Mouse (Mus musculus) stomach, embryonic 14.5 days (tissue): ENCODE results near the gene Atf7. TPM values are rescaled to one million over a fixed set of nuclear protein-coding genes. Genes with fewer than 3 reads are reported as not detected.

ENCODE experiments used
- ATAC-seq: fragments of 200-750 bp; cut with Nextera tagmentation; 2 replicates; pipeline ENCODE4 v1.8.0; 2017; ENCODE audit warnings: low read depth, moderate TSS enrichment; ENCODE audit not compliant: insufficient number of reproducible peaks, insufficient read depth, low FRiP score
- H3K27ac ChIP-seq: fragments of 300-500 bp; sonication (generic); 2 replicates; pipeline ENCODE4 v1.5.1; 2014; ENCODE audit warnings: mild to moderate bottlenecking, low read length, moderate library complexity, mixed read lengths
- H3K27me3 ChIP-seq: fragments of 300-500 bp; sonication (generic); 2 replicates; pipeline ENCODE4 v1.6.1; 2014; ENCODE audit warnings: low read length, control low read depth, mixed read lengths; ENCODE audit not compliant: control insufficient read depth, insufficient read depth
- H3K36me3 ChIP-seq: fragments of 300-500 bp; sonication (generic); 2 replicates; pipeline ENCODE4 v1.6.1; 2014; ENCODE audit warnings: mild to moderate bottlenecking, control low read depth, low read length, moderate library complexity, mixed read lengths; ENCODE audit not compliant: control insufficient read depth, insufficient read depth
- H3K4me1 ChIP-seq: fragments of 300-500 bp; sonication (generic); 2 replicates; pipeline ENCODE4 v1.6.1; 2014; ENCODE audit warnings: low read length, control low read depth, mixed read lengths; ENCODE audit not compliant: control insufficient read depth, insufficient read depth
- H3K4me2 ChIP-seq: fragments of 300-500 bp; sonication (generic); replicated peaks from 2 replicates; pipeline ENCODE4 v1.6.1; 2014; ENCODE audit warnings: low read depth, low read length, control low read depth
- H3K4me3 ChIP-seq: fragments of 300-500 bp; sonication (generic); 2 replicates; pipeline ENCODE4 v1.5.1; 2014; ENCODE audit warnings: low read depth, low read length, control low read depth
- H3K9ac ChIP-seq: fragments of 300-500 bp; sonication (generic); replicated peaks from 2 replicates; pipeline ENCODE4 v1.6.1; 2014; ENCODE audit warnings: low read depth, mild to moderate bottlenecking, control low read depth, low read length, moderate library complexity, mixed read lengths
- H3K9me3 ChIP-seq: fragments of 300-500 bp; sonication (generic); 2 replicates; pipeline ENCODE4 v1.6.1; 2016; ENCODE audit warnings: low read depth, low read length, control low read depth; ENCODE audit not compliant: control insufficient read depth
- WGBS: fragments of 180-500 bp; shearing (Covaris S2); extraction: QIAGEN DNeasy Blood & Tissue Kit; methylation state at CpG from one replicate; pipeline ENCODE4 v1.1.7; 2014; 5-methylcytosine and 5-hydroxymethylcytosine counted together
- polyA plus RNA-seq: library from polyadenylated mRNA; unstranded; fragments of >200 nt; fragmentation: Nextera tagmentation; extraction: Ambion mirVana; gene quantifications from 2 replicates; pipeline ENCODE4 v1.2.1, GENCODE M21; 2014

Atf7 gene
- polyA plus RNA-seq, 1 experiment from 2014 or later = 48.9 TPM

DNA sequence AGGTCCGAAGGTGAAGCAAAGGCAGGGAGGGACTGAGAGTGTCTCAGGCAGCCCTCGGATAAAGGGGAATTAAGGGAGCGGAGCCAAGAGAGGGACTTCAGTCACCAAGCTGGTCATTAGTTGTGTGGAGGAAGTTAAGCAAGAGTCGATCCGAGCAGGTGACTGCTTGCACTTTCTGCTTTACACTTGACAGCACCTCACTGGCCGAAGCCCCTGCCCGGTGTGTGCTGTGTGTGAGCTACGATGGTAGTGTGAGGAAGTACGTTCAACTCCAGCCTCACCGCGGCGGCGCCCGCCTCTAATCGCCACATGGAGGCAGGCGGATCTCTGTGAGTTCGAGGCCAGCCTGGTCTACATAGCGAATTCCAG is 407 bp upstream of the Atf7 start:
- Histone ChIP-seq H3K27ac (peak overlapping the region; percentile 98), H3K4me2 (peak overlapping the region; percentile 76), H3K4me3 (peak overlapping the region; percentile 82), H3K4me1 (peaks cover 9% of the 10 kb centered on the region), H3K9me3 (no peaks in the 10 kb centered on the region), H3K27me3 (no peaks in the 10 kb centered on the region), H3K36me3 (no peaks in the 10 kb centered on the region), H3K9ac (peak overlapping the region; percentile 31; the same call in 1 of the 2 replicates)
- under 1% methylated on average over 18 of the region's 18 CpGs for WGBS
- ATAC-seq = peak; percentile 33

GRCm38 (mm10) chr15:102624291-102624969 is 834 bp downstream of the Atf7 start:
- H3K27ac ChIP-seq = peak overlapping the region; percentile 98
- H3K9ac ChIP-seq = peak overlapping the region; percentile 66
- H3K4me1 ChIP-seq = peaks cover 9% of the 10 kb centered on the region
- H3K9me3 ChIP-seq = no peaks in the 10 kb centered on the region
- no peaks in the 10 kb centered on the region for H3K36me3 ChIP-seq
- no peak; the same call in 1 of the 2 replicates for ATAC-seq
- H3K4me2 ChIP-seq = peak overlapping the region; percentile 89
- H3K4me3 ChIP-seq = peak overlapping the region; percentile 82
- WGBS = 3% methylated on average over 17 of the region's 17 CpGs
- H3K27me3 ChIP-seq = no peaks in the 10 kb centered on the region

- Histone ChIP-seq H3K27me3 (no peaks in the 10 kb centered on the region), H3K4me3 (no peak overlapping the region), H3K27ac (no peak overlapping the region), H3K4me2 (peak overlapping the region; percentile 30), H3K9me3 (no peaks in the 10 kb centered on the region), H3K4me1 (peaks cover 9% of the 10 kb centered on the region), H3K9ac (no peak overlapping the region), H3K36me3 (no peaks in the 10 kb centered on the region)
- no peak for ATAC-seq
- 80% methylated on average over 3 of the region's 3 CpGs for WGBS
Measured at GRCm38 (mm10) chr15:102623121-102623520, 2.1 kb downstream of the Atf7 start.

DNA sequence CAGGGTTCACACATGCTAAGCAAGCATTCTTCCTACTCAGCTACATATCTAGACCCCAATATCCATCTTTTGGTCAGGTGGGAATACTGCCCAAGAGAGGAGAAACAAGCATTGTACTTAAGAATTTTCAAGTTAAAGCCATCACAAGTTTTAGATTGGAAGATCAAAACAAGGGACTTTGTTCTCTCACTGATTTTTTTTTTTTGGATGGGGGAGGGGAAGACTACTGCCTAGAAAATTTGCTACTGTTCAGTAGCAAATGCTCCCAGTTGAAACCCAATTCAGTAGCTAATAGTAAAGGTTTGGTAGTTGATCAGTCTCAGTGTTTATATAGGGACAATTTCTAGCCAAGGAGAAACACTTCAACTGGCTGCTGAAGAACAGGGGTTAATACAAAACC is 2.7 kb downstream of the Atf7 start:
- no peak overlapping the region for H3K4me3 ChIP-seq
- ATAC-seq = no peak
- H3K9me3 ChIP-seq = no peaks in the 10 kb centered on the region
- no peaks in the 10 kb centered on the region for H3K27me3 ChIP-seq
- H3K4me2 ChIP-seq = no peak overlapping the region
- H3K9ac ChIP-seq = no peak overlapping the region
- H3K36me3 ChIP-seq = no peaks in the 10 kb centered on the region
- H3K27ac ChIP-seq = no peak overlapping the region
- peaks cover 9% of the 10 kb centered on the region for H3K4me1 ChIP-seq

- WGBS = 82% methylated on average over 1 of the region's 1 CpGs
- H3K9ac ChIP-seq = no peak overlapping the region
- no peak overlapping the region for H3K27ac ChIP-seq
- H3K27me3 ChIP-seq = no peaks in the 10 kb centered on the region
- no peak overlapping the region for H3K4me3 ChIP-seq
- H3K9me3 ChIP-seq = no peaks in the 10 kb centered on the region
- H3K4me2 ChIP-seq = no peak overlapping the region
- no peaks in the 10 kb centered on the region for H3K36me3 ChIP-seq
- ATAC-seq = no peak
- peaks cover 6% of the 10 kb centered on the region for H3K4me1 ChIP-seq
Measured at GRCm38 (mm10) chr15:102620765-102621164, 4.5 kb downstream of the Atf7 start.

- no peak for ATAC-seq
- no peak overlapping the region for H3K9ac ChIP-seq
- no peak overlapping the region for H3K27ac ChIP-seq
- no peak overlapping the region for H3K4me2 ChIP-seq
- peaks cover 5% of the 10 kb centered on the region; the same call in 1 of the 2 replicates for H3K4me1 ChIP-seq
- no peaks in the 10 kb centered on the region for H3K27me3 ChIP-seq
- no peak overlapping the region for H3K4me3 ChIP-seq
- H3K9me3 ChIP-seq = no peaks in the 10 kb centered on the region
- WGBS = 91% methylated on average over 5 of the region's 5 CpGs
- H3K36me3 ChIP-seq = no peaks in the 10 kb centered on the region
Measured at GRCm38 (mm10) chr15:102619486-102619885, 5.8 kb downstream of the Atf7 start.

DNA sequence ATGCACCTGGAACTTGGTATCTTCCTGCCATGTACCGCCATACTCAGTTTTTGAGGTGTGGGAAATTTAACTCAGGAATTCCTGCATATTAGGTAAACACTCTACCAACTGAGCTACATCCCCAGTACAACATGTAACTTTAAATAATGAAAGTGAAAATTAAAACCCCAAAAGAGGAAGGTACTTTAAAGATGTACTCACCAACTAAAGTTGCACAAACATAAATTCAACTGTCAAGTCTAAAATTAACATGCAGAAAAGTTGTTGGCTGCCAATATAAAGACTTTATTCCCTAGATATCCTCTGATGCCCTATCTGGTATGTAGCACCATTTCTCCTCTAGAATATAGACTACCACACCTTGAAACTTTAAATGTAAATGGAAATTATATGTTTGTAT is 7.6 kb downstream of the Atf7 start:
- Histone ChIP-seq H3K4me3 (no peak overlapping the region), H3K27ac (no peak overlapping the region), H3K4me2 (no peak overlapping the region), H3K36me3 (no peaks in the 10 kb centered on the region), H3K9ac (no peak overlapping the region), H3K9me3 (no peaks in the 10 kb centered on the region), H3K4me1 (peaks cover under 1% of the 10 kb centered on the region; the same call in 1 of the 2 replicates), H3K27me3 (no peaks in the 10 kb centered on the region)
- 88% methylated on average over 1 of the region's 1 CpGs for WGBS
- ATAC-seq = no peak

- no peaks in the 10 kb centered on the region for H3K4me1 ChIP-seq
- H3K9ac ChIP-seq = no peak overlapping the region
- no peaks in the 10 kb centered on the region for H3K36me3 ChIP-seq
- no peaks in the 10 kb centered on the region for H3K9me3 ChIP-seq
- H3K27me3 ChIP-seq = no peaks in the 10 kb centered on the region
- WGBS = 99% methylated on average over 2 of the region's 2 CpGs
- no peak overlapping the region for H3K27ac ChIP-seq
- H3K4me3 ChIP-seq = no peak overlapping the region
- no peak for ATAC-seq
- no peak overlapping the region for H3K4me2 ChIP-seq
Measured at GRCm38 (mm10) chr15:102616174-102616573, 9.1 kb downstream of the Atf7 start.

- no peak for ATAC-seq
- H3K9ac ChIP-seq = no peak overlapping the region
Measured at GRCm38 (mm10) chr15:102614224-102614623, 11.0 kb downstream of the Atf7 start.

More at GRCm38 (mm10) chr15:102614224-102614623, 11.0 kb downstream of the Atf7 start:
- Histone ChIP-seq H3K27me3 (no peaks in the 10 kb centered on the region), H3K36me3 (no peaks in the 10 kb centered on the region), H3K4me1 (no peaks in the 10 kb centered on the region), H3K4me3 (no peak overlapping the region), H3K27ac (no peak overlapping the region), H3K9me3 (no peaks in the 10 kb centered on the region), H3K4me2 (no peak overlapping the region)
